Mouse (Mus musculus) frontal cortex, postnatal 10 days (tissue): ENCODE measurements around the gene Ergic2.

Experiments used
- DNase-seq, 2 experiments: peaks; one replicate each; pipeline ENCODE4 v3.0.0; 2022; ENCODE audit warnings: low spot score in 2 of 2, mixed read lengths in 1 of 2

Gene Ergic2

GRCm38 (mm10) chr6:148211897-148212680 is at the start of gene Ergic2:
Gene Ergic2 (minus strand): TSS chr6:148212374.
- peak; percentile 96 for DNase-seq

- no peak for DNase-seq
Observed at GRCm38 (mm10) chr6:148260729-148261101, 48.5 kb upstream of the Ergic2 start.

GRCm38 (mm10) chr6:148259979-148260728 is 48.0 kb upstream of the Ergic2 start:
- DNase-seq: no peak

- no peak for DNase-seq
Observed at GRCm38 (mm10) chr6:148259074-148259473, 46.9 kb upstream of the Ergic2 start.

GRCm38 (mm10) chr6:148257805-148258204 is 45.6 kb upstream of the Ergic2 start:
- no peak for DNase-seq

GRCm38 (mm10) chr6:148256109-148256508 is 43.9 kb upstream of the Ergic2 start:
- DNase-seq: no peak

- no peak for DNase-seq
Observed at GRCm38 (mm10) chr6:148255395-148256053, 43.4 kb upstream of the Ergic2 start.

- DNase-seq: no peak
Observed at GRCm38 (mm10) chr6:148249221-148249620, 37.0 kb upstream of the Ergic2 start.

GRCm38 (mm10) chr6:148248625-148249024 is 36.5 kb upstream of the Ergic2 start:
- DNase-seq: no peak

GRCm38 (mm10) chr6:148246544-148246943 is 34.4 kb upstream of the Ergic2 start:
- DNase-seq: no peak

GRCm38 (mm10) chr6:148244836-148245235 is 32.7 kb upstream of the Ergic2 start:
- no peak for DNase-seq

- DNase-seq: no peak
Observed at GRCm38 (mm10) chr6:148242304-148242703, 30.1 kb upstream of the Ergic2 start.

GRCm38 (mm10) chr6:148241685-148242084 is 29.5 kb upstream of the Ergic2 start:
- no peak for DNase-seq

GRCm38 (mm10) chr6:148239311-148239710 is 27.1 kb upstream of the Ergic2 start:
- no peak for DNase-seq

GRCm38 (mm10) chr6:148237453-148237852 is 25.3 kb upstream of the Ergic2 start:
- no peak for DNase-seq

GRCm38 (mm10) chr6:148234105-148234828 is 22.1 kb upstream of the Ergic2 start:
- no peak for DNase-seq

GRCm38 (mm10) chr6:148227542-148227941 is 15.4 kb upstream of the Ergic2 start:
- DNase-seq: no peak

GRCm38 (mm10) chr6:148222686-148223085 is 10.5 kb upstream of the Ergic2 start:
- no peak for DNase-seq

GRCm38 (mm10) chr6:148218235-148219076 is 6.3 kb upstream of the Ergic2 start:
- DNase-seq: no peak

- no peak for DNase-seq
Observed at GRCm38 (mm10) chr6:148216752-148217151, 4.6 kb upstream of the Ergic2 start.

- peak; percentile 22 to 41 for DNase-seq
Observed at GRCm38 (mm10) chr6:148214765-148215164, 2.6 kb upstream of the Ergic2 start.
